Mouse (Mus musculus) left cerebral cortex, adult 2 months (tissue): ENCODE data around the gene Ift140. TPM values are rescaled to one million over a fixed set of nuclear protein-coding genes. Genes with fewer than 3 reads are reported as not detected.
"Not testable (repeated sequence)": the region's sequence is repeated elsewhere in the genome, so short reads cannot be mapped to it uniquely, and the experiment has no call there.

Experiments used
- DNase-seq, 2 experiments: peaks; one replicate each; pipeline ENCODE4 v3.0.0; 2021 to 2022; ENCODE audit warnings: low spot score in 2 of 2, mixed read lengths in 1 of 2; ENCODE audit errors: extremely low spot score in 1 of 2
- H3K27ac ChIP-seq: fragments of 200-600 bp; 2 replicates; pipeline ENCODE4 v1.8.1; 2022
- H3K4me3 ChIP-seq: fragments of 200-600 bp; 2 replicates; pipeline ENCODE4 v1.8.1; 2022
- CTCF ChIP-seq: fragments of 200-600 bp; IDR thresholded peaks from 2 replicates; pipeline ENCODE4 v1.8.1; 2022; ENCODE audit warnings: antibody characterized with exemption, mild to moderate bottlenecking, moderate library complexity
- intact Hi-C: fragments of 180-260 bp; cut with DNase I; formaldehyde crosslinking; loops from one replicate; pipeline ENCODE4 v1.15.1; 2025
- total RNA-seq, 2 experiments: library from RNA; stranded (reverse); gene quantifications; 2 replicates each; pipeline ENCODE4 v1.2.3; 2021

Ift140 gene
- total RNA-seq, 2 experiments from 2014 or later, result 17.9 to 21.0 TPM

DNA sequence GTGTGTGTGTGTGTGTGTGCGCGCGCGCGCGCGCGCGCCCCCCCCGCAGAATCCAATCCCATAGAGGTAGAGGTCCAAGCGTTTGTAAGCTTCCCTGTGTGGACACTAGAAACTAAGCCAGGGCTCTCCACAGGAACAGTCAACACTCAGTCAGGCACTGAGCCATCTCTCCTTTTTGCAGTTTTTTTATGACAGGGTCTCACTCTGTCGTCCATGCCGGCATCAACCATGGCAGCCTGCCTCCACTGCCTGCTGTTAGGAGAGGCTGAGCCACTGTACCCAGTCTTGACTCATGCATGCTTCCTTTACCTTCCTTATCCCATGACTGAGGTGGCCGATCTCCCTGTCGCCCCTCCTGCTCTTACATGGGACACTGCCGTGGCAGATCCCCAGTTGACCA lies 91.9 kb downstream of the Ift140 start:
- intact Hi-C loops, result no loop called here
- no peak for DNase-seq
- no peak overlapping the region for H3K4me3 ChIP-seq
- no peak for TF ChIP-seq CTCF
- no peak overlapping the region for H3K27ac ChIP-seq

DNA sequence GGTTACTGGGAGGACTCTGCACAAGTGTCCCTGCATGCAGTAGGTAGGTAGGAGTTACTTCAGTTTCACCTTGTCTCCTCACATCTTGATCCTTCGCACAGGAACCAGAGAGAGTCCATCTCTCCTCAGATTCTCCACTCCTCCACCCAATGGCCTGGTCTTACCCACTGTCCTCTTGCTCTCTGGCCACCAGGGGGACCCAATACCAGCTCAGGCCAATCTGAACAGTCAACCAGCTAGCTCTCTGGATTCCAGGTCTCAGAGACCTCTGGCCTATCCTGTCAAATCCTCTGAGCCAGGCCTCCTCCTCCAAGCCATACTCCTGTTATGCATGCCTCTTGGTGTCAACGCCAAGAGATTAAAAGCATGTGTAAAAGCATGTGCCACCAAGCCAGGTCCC lies 93.7 kb downstream of the Ift140 start:
- no peak overlapping the region for H3K4me3 ChIP-seq
- DNase-seq, result no peak
- peak; percentile 47 for TF ChIP-seq CTCF
- intact Hi-C loops, result no loop called here
- H3K27ac ChIP-seq, result no peak overlapping the region

DNA sequence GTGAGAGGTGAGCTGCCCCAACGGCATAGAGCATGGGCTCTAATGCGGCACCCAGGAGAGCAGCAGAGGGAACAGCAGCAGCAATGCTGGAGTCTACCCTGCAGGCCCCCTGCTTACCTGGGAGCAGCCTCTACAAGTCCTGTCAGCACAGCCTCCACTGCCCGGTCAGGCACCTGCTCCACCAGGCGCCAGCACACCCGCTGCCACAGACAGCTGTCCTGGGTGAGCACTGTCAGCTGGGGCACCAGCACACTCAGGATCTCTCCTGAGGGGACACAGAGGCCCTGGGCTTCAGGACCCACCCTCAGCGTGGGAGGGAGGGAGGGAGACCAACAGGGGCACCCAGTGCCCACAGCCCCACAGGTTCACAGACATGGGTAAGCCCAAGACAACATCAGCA lies 94.7 kb downstream of the Ift140 start:
- no peak overlapping the region for H3K27ac ChIP-seq
- no peak for TF ChIP-seq CTCF
- H3K4me3 ChIP-seq, result no peak overlapping the region
- intact Hi-C loops, result no loop called here
- DNase-seq, result no peak

DNA sequence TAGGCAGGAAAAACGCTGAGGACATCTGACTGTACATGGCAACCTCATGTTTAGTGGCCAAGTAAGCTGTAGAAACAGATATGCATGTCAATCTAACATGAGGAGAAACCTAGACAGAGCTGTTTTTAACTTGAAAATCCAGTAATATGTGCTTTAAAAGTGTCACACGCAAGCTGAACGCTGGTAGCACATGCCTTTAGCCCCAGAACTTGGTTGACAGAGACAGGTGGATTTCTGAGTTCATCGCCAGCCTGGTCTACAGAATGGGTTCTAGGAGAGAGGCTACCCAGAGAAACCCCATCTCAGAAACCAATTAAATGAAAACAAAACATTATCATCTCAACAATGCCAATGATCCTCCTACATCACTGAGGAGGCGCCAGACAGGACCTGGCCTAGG lies 95.3 kb downstream of the Ift140 start:
- intact Hi-C loops, result no loop called here
- no peak for DNase-seq
- H3K27ac ChIP-seq, result no peak overlapping the region
- TF ChIP-seq CTCF, result no peak
- H3K4me3 ChIP-seq, result no peak overlapping the region

DNA sequence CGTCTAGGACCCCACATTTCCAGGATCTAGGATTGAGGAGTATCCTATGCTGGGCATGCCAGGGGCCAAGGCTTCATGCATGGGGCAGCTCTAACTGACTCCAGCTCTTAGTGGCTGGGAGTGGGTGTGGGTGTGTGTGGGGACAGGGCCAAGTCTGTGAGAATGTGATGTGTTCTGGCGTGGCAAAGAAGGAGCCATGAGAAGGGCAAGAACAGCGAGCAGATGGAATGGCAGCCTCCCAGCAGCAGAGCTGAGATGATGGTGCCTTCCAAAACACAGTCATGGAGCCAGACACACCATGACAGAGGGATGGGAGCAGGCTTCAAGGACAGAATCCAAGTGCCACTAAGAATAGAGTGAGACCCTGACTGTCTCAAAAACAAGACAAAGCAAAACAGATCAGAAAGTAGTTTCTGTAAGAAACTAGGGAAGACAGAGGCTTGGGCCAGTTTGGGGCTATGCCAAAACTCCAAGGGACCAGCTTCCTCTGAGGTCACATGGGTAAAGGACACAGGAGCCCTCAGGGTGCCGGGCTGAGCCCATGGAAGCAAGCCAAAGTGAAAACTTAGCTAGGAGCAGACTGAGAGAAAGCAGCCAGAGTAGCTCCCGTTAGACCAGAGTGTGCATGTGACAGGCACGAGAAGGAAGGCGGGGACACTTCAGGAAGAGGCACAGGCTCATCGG lies 96.0 kb downstream of the Ift140 start:
- Histone ChIP-seq H3K4me3 (no peak overlapping the region), H3K27ac (peak overlapping the region; percentile 40; the same call in 1 of the 2 replicates)

DNA sequence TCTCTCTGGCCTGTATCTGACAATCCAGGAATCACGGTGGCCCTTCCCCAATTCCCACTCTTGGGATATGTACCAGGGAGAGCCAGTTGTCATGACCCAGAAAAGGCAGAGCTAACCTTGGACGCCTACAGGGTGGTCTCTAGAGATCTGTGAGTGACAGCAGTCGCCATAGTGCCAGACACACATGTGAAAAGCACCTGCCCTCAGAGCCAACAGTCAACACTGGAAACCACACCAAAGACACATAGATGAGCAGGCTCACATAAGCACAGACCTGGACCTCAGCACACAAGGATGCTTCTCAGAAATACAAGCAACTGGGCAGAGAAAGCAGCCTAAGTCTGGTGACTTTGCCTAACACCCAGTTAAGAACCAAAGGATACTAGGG lies 96.5 kb downstream of the Ift140 start:
- intact Hi-C loops, result no loop called here
- H3K4me3 ChIP-seq, result no peak overlapping the region
- TF ChIP-seq CTCF, result no peak
- H3K27ac ChIP-seq, result peak overlapping the region; percentile 40
- DNase-seq, result no peak

More for the DNA sequence above, 96.0 kb downstream of the Ift140 start:
- DNase-seq, result peak in 1 of 2 experiments; percentile 25
- no peak for TF ChIP-seq CTCF
- intact Hi-C loops, result no loop called here

DNA sequence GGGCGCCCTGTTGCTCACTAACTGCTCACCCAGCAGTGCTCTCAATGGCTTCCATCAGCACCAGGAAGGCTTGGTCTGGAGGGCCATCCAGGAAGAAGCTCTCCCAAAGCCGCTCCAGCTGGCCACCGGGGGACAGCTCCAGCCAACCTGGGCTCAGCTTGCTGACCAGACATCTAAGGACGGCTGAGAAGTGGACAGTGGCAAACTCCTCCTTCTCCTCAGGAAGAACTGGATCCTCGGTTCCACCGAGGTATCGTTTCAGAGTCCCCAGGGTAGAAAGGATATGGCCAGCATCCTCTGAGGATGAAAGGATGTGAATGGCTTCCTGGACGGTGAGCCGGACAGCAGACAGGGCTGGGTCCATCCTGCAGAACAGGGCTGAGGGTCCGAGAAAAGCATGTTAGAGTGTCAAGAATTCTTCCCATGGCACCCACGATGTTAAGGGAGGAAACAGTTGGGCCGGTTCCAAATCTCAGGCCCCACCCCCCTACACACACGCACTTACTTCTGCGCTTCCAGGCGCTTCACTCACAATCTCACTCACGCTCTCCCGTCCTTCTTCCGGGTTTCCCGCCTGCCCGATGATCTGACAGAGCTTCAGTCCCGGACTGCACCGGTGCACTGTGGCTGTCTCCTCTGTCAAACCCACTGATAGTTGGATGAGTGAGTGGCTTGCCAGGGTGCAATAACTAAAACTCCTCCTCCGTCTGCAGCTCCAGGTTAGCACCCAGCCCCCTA lies 99.2 kb downstream of the Ift140 start:
- DNase-seq, result no peak
- TF ChIP-seq CTCF, result no peak
- peak overlapping the region; percentile 87 for H3K27ac ChIP-seq
- peak overlapping the region; percentile 57 for H3K4me3 ChIP-seq
- intact Hi-C loops, result loop anchor here (5.0 kb wide), 1 partner anchor 157 kb away; the partner anchor contains the start of gene Ube2i

DNA sequence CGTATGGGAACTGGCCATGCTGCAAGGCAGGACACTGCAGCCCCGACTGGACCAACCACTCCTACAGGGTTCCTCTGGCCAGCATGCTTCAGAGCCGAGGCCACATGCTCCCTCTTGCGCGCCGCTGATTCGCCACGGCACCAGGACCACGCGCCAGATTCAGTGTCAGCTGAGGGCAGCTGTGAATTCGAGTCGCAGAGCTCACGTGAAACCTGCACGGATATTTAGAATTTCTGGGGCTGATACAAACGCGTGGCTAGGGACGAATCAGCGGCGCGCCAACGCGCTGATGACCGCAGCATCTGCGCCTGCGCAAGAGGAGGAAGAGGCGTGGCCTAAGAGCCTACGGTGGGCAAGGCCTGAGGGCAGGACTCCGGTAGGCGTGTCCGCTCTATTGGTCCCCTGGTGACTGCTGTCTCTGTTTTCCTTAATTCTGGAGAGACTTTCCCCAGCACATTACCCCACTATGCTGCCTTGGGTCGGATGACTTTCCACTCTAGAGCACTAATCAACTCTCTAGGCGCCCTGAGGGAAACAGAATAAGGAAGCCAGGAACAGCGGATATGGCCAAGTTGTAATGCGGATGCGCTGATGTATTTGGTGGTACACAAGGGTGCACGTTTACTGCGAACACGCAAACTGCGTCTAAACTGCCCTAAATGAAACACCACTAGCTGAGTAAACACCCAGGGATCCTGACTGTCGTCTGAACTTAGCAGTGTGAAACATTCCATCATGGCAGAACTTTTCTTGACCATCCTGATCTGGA lies 100.0 kb downstream of the Ift140 start, which contains the start of gene Telo2:
Gene Telo2 (minus strand): TSS at position 304 of the 769 bp plus-strand sequence.
- peak; percentile 90 to 93 for DNase-seq
- H3K27ac ChIP-seq, result peak within 1 kb of the TSS; percentile 87
- no peak; the same call in 1 of the 2 replicates for TF ChIP-seq CTCF
- intact Hi-C loops, result loop anchor here (5.0 kb wide), 1 partner anchor 156 kb away; the partner anchor contains the start of gene Ube2i
- H3K4me3 ChIP-seq, result peak within 1 kb of the TSS; percentile 57

DNA sequence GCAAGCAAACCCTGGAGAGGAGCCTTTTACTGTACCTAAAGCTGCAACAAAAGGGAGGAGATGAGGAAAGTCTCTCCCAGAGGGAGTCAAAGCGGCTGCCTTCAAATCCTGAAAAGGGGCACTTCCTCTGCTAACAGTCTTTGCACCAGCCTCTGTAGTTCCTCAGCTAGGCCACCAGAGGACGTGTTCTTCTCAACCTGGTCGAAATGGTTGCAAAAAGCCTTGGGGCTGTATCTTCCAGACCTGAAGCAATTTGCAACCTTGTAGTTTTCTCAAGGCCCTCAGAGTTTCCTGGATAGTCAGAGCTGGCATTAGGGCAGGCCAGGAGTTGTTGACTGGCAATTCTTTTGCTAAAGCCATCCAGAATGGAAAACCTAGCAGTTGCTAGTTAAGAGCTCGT lies 101.4 kb downstream of the Ift140 start:
- peak; percentile 66 for TF ChIP-seq CTCF
- intact Hi-C loops, result loop anchor here (5.0 kb wide), 1 partner anchor 155 kb away; the partner anchor contains the start of gene Ube2i
- H3K4me3 ChIP-seq, result no peak overlapping the region
- no peak for DNase-seq
- no peak overlapping the region for H3K27ac ChIP-seq

DNA sequence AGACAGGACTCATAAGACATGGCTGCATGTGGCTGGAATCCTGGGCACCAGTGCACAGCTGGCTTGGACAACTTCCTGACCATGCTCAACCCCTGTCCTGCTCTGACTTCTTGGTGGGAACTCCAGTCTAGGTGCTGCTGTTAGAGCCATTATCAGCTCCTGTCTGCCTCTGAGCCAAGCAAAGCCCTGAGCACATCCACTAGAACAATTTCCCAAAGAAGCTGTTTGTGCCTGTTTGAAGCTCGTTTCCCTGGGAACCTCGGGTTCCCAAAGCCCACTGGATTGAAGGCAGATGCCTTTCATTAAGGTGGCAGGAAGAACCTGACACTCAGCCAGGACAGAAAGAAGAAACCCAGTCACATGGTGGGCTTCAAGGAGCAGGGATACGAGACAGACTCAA lies 104.5 kb downstream of the Ift140 start, which contains the start of gene Ptx4:
Gene Ptx4 (plus strand): TSS at position 355 of the 400 bp plus-strand sequence.
- intact Hi-C loops, result no loop called here
- Histone ChIP-seq H3K27ac (no peak within 1 kb of the TSS), H3K4me3 (no peak within 1 kb of the TSS)
- no peak for DNase-seq
- no peak for TF ChIP-seq CTCF

DNA sequence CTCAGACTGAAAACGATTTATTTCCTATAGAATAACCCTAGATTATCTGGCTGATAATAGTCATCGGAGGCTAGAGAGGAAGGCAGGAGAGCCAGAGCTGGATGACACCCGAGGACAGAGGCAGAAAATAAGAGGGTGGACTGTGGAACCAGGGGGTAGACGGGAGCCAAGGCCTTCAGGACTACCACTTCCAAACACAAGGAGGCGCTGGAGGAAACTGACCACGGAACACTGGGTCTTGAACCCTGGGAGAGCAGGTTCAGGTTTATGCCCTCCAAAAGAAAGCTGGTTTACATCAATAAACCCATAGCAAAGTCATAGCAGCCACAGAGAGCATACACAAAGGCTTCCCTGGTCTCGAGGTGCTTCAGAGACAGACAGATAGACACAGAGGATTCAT lies 108.1 kb downstream of the Ift140 start:
- no peak for DNase-seq
- H3K27ac ChIP-seq, result no peak overlapping the region
- intact Hi-C loops, result no loop called here
- no peak overlapping the region for H3K4me3 ChIP-seq
- TF ChIP-seq CTCF, result peak; percentile 24

DNA sequence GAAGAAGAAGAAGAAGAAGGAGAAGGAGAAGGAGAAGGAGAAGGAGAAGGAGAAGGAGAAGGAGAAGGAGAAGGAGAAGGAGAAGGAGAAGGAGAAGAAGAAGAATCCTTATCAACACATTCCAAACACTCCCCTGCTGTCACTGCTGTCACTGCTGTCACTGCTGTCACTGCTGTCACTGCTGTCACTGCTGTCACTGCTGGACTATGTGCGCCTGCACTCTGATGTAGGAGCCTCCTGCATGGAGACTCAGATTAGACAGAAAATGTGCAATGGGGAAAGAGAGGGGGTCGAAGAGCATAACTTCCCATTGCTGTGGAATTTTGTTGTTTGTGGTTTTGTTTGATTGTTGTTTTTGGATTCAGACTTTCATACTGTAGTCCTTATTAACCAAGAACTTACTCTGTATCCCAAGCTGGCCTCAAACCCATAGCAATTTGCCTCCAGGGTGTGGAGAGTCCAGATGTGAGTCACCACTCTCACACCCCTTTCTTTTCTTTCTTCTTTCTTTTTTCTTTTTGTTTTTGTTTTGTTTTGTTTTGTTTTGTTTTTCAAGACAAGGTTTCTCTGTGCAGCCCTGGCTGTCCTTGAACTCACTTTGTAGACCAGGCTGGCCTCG lies 109.7 kb downstream of the Ift140 start:
- H3K4me3 ChIP-seq, DNase-seq, intact Hi-C loops, H3K27ac ChIP-seq: not testable (repeated sequence)
